Mouse (Mus musculus) kidney, postnatal 25 days (tissue): ENCODE measurements at regions not wholly inside any gene's neighbourhood (a gene's known extent, or its start where the extent isn't known, plus 50 kb on each side); places are given as distances from the start of the nearest gene placed in this dataset.

ENCODE experiments used
- DNase-seq, 2 experiments: peaks; one replicate each; pipeline ENCODE4 v3.0.0; 2021; ENCODE audit warnings: mixed read lengths in 2 of 2

- no peak for DNase-seq
Observed at GRCm38 (mm10) chr17:85758581-85759098, 70.6 kb upstream of the Six2 start.

GRCm38 (mm10) chr17:85757647-85758046, 69.6 kb upstream of the Six2 start:
- no peak for DNase-seq

- no peak for DNase-seq
Observed at GRCm38 (mm10) chr17:85755557-85755956, 67.5 kb upstream of the Six2 start.

GRCm38 (mm10) chr17:85748649-85749081, 60.6 kb upstream of the Six2 start:
- no peak for DNase-seq

GRCm38 (mm10) chr17:85747976-85748648, 60.0 kb upstream of the Six2 start:
- no peak for DNase-seq
